Comparison of ENCODE assay signal across 9 mouse cellular contexts in genomic region chr7:3332224-3332615, GRCm38 (mm10). TPM values are rescaled to one million over a fixed set of nuclear protein-coding genes. Genes with fewer than 3 reads are reported as not detected.
DNase-seq lines count a peak whose midpoint lies in the region; ATAC-seq and TF ChIP-seq lines count a peak whose summit lies in the region.
"Had no signal": no experiment of that assay in that cellular context is flagged by ENCODE, and none has a peak within 500 bp of the region (broad histone marks: within the 10 kb centered on the region; RNA-seq: fewer than 3 reads in every experiment).

No protein-coding gene starts in this region.

- H3K4me3 ChIP-seq in testis, adult 2 months (ENCODE audit: control insufficient read depth, low read depth, low read length): peak overlapping the region; percentile 39
- H3K4me3 ChIP-seq in liver, embryonic 12.5 days: no peak overlapping the region

- H3K27me3 ChIP-seq in testis, adult 2 months (ENCODE audit: control insufficient read depth, insufficient read depth, low read length): peaks cover 5% of the 10 kb centered on the region
- H3K27me3 ChIP-seq in liver, embryonic 12.5 days (replicated peaks): peaks cover 73% of the 10 kb centered on the region

- 3% methylated on average over 4 of the region's 4 CpGs for WGBS in liver, embryonic 12.5 days (ENCODE audit: insufficient replicate concordance)

- no peak overlapping the region for H3K9ac ChIP-seq in liver, embryonic 12.5 days

- peak overlapping the region; percentile 42 for H3K4me2 ChIP-seq in liver, embryonic 12.5 days

- no peaks in the 10 kb centered on the region for H3K9me3 ChIP-seq in liver, embryonic 12.5 days (replicated peaks)

- H3K27ac ChIP-seq in testis, adult 2 months (ENCODE audit: control insufficient read depth, insufficient read depth, low read depth, low read length): no peak overlapping the region
- no peak overlapping the region for H3K27ac ChIP-seq in liver, embryonic 12.5 days

- peaks cover 36% of the 10 kb centered on the region for H3K4me1 ChIP-seq in testis, adult 2 months (ENCODE audit: control insufficient read depth, insufficient read depth, low read length)
- no peaks in the 10 kb centered on the region for H3K4me1 ChIP-seq in liver, embryonic 12.5 days

- no peak for TF ChIP-seq POLR2A in testis, adult 2 months (IDR thresholded peaks at IDR 0.05; ENCODE audit: control insufficient read depth, low read depth, low read length)

- peak; percentile 42 to 43 for DNase-seq in cerebellum, postnatal 14 days
- DNase-seq in cerebellum, postnatal 36 days: no peak
- no peak for DNase-seq in testis, postnatal 14 days (ENCODE audit: low spot score)
- no peak for DNase-seq in frontal cortex, postnatal 10 days (ENCODE audit: low spot score in 2 of 2)
- no peak for DNase-seq in adrenal gland, postnatal 36 days
- DNase-seq in urinary bladder, postnatal 25 days (ENCODE audit: low spot score): no peak

- no peaks in the 10 kb centered on the region for H3K36me3 ChIP-seq in testis, adult 2 months (ENCODE audit: control insufficient read depth, insufficient read depth, low read length)
- no peaks in the 10 kb centered on the region for H3K36me3 ChIP-seq in liver, embryonic 12.5 days

- no peak for ATAC-seq in liver, embryonic 12.5 days

- no peak for TF ChIP-seq CTCF in testis, adult 2 months (IDR thresholded peaks at IDR 0.05; ENCODE audit: control insufficient read depth, insufficient read depth, insufficient replicate concordance, low read depth, low read length)

RNA-seq across cellular contexts. Expression of gene Cacng7, which starts 0.5 kb away (rescaled TPM):
- polyA plus RNA-seq in testis, adult 2 months (2012; rRNA removed): 1.9 and 2.1 TPM in 2 replicates
- polyA plus RNA-seq in liver, embryonic 12.5 days (2016; fragmentation: Nextera tagmentation; extraction: Ambion mirVana): 0.07 TPM in 1 of 2 replicates, not detected in the other
- 1 to 10 TPM; 7.0 to 8.0 TPM for total RNA-seq in adrenal gland, postnatal 36 days (2021)

RNA-seq across cellular contexts. Expression of gene Prkcg, which starts 43.2 kb away (rescaled TPM):
- 0.68 and 1.1 TPM in 2 replicates for polyA plus RNA-seq in testis, adult 2 months (2012; rRNA removed)
- polyA plus RNA-seq in liver, embryonic 12.5 days (2016; fragmentation: Nextera tagmentation; extraction: Ambion mirVana): 0.04 TPM in 2 replicates
- total RNA-seq in adrenal gland, postnatal 36 days (2021): under 1 TPM; 0.56 to 0.89 TPM

RNA-seq across cellular contexts. Expression of gene Myadm, which starts 43.3 kb away (rescaled TPM):
- 20.4 and 21.6 TPM in 2 replicates for polyA plus RNA-seq in testis, adult 2 months (2012; rRNA removed)
- 16.6 and 17.5 TPM in 2 replicates for polyA plus RNA-seq in liver, embryonic 12.5 days (2016; fragmentation: Nextera tagmentation; extraction: Ambion mirVana)
- total RNA-seq in adrenal gland, postnatal 36 days (2021): 10 to 100 TPM; 67.8 to 81.2 TPM

RNA-seq across cellular contexts. Expression of gene Cacng8, which starts 58.3 kb away (rescaled TPM):
- polyA plus RNA-seq in testis, adult 2 months (2012; rRNA removed): 10.9 and 13.1 TPM in 2 replicates
- polyA plus RNA-seq in liver, embryonic 12.5 days (2016; fragmentation: Nextera tagmentation; extraction: Ambion mirVana): 0.12 and 0.36 TPM in 2 replicates
- 1 to 10 TPM; 2.0 to 5.1 TPM for total RNA-seq in adrenal gland, postnatal 36 days (2021)
- total RNA-seq: gastrocnemius, postnatal 25 days had no signal

Comparison
In these comparisons a context has a peak if more than half of its experiments do, and no peak if none do; other contexts are left out.
1. DNase-seq: peak in cerebellum, postnatal 14 days (2 of 2); none in cerebellum, postnatal 36 days (0 of 2), testis, postnatal 14 days (single experiment), frontal cortex, postnatal 10 days (0 of 2), adrenal gland, postnatal 36 days (0 of 2) and urinary bladder, postnatal 25 days (single experiment).